Mouse (Mus musculus) thymus, postnatal 25 days (tissue): Measurements from ENCODE around the gene L3mbtl4.

Experiments
- DNase-seq: peaks from one replicate; pipeline ENCODE4 v3.0.0; 2022

Gene L3mbtl4

GRCm38 (mm10) chr17:68273527-68273926, at the start of gene L3mbtl4:
L3mbtl4 (plus strand) TSS chr17:68273797.
- DNase-seq = no peak

GRCm38 (mm10) chr17:68230484-68230883, 43.1 kb upstream of the L3mbtl4 start:
- no peak for DNase-seq

GRCm38 (mm10) chr17:68235380-68235779, 38.2 kb upstream of the L3mbtl4 start:
- no peak for DNase-seq

- DNase-seq = no peak
These were observed 36.6 kb upstream of the L3mbtl4 start for GRCm38 (mm10) chr17:68236992-68237391.

GRCm38 (mm10) chr17:68240171-68240570, 33.4 kb upstream of the L3mbtl4 start:
- no peak for DNase-seq

GRCm38 (mm10) chr17:68264835-68265557, 8.6 kb upstream of the L3mbtl4 start:
- DNase-seq = no peak

GRCm38 (mm10) chr17:68273954-68274353, 357 bp downstream of the L3mbtl4 start:
- no peak for DNase-seq

- DNase-seq = no peak
These were observed 1.5 kb downstream of the L3mbtl4 start for GRCm38 (mm10) chr17:68275138-68275537.

GRCm38 (mm10) chr17:68280915-68281314, 7.3 kb downstream of the L3mbtl4 start:
- DNase-seq = no peak

- no peak for DNase-seq
These were observed 11.7 kb downstream of the L3mbtl4 start for GRCm38 (mm10) chr17:68285119-68285782.

GRCm38 (mm10) chr17:68288094-68288493, 14.5 kb downstream of the L3mbtl4 start:
- DNase-seq = no peak

- DNase-seq = no peak
These were observed 15.1 kb downstream of the L3mbtl4 start for GRCm38 (mm10) chr17:68288699-68289098.

- no peak for DNase-seq
These were observed 18.2 kb downstream of the L3mbtl4 start for GRCm38 (mm10) chr17:68291713-68292364.

- no peak for DNase-seq
These were observed 34.8 kb downstream of the L3mbtl4 start for GRCm38 (mm10) chr17:68308381-68308780.

- DNase-seq = no peak
These were observed 38.8 kb downstream of the L3mbtl4 start for GRCm38 (mm10) chr17:68312286-68312927.

- no peak for DNase-seq
These were observed 47.3 kb downstream of the L3mbtl4 start for GRCm38 (mm10) chr17:68320940-68321339.

- DNase-seq = no peak
These were observed 49.0 kb downstream of the L3mbtl4 start for GRCm38 (mm10) chr17:68322607-68323006.

GRCm38 (mm10) chr17:68332225-68332624, 58.6 kb downstream of the L3mbtl4 start:
- no peak for DNase-seq

GRCm38 (mm10) chr17:68333382-68333781, 59.8 kb downstream of the L3mbtl4 start:
- no peak for DNase-seq

GRCm38 (mm10) chr17:68338917-68339553, 65.4 kb downstream of the L3mbtl4 start:
- DNase-seq = no peak

- DNase-seq = no peak
These were observed 84.1 kb downstream of the L3mbtl4 start for GRCm38 (mm10) chr17:68357687-68358086.

- DNase-seq = no peak
These were observed 97.5 kb downstream of the L3mbtl4 start for GRCm38 (mm10) chr17:68371101-68371500.

GRCm38 (mm10) chr17:68388481-68388880, 114.9 kb downstream of the L3mbtl4 start:
- no peak for DNase-seq
